Mouse (Mus musculus) neural tube, embryonic 11.5 days (tissue): ENCODE data around the gene Traf2. TPM values are rescaled to one million over a fixed set of nuclear protein-coding genes. Genes with fewer than 3 reads are reported as not detected.

Experiments used
- ATAC-seq: fragments of 200-750 bp; cut with Nextera tagmentation; 2 replicates; pipeline ENCODE4 v1.8.0; 2017; ENCODE audit warnings: moderate number of reproducible peaks, mild to moderate bottlenecking, moderate TSS enrichment, moderate library complexity; ENCODE audit not compliant: insufficient read depth, low FRiP score, low TSS enrichment
- DNase-seq: peaks from one replicate; pipeline ENCODE4 v3.0.0-alpha.2; 2015; ENCODE audit warnings: low spot score
- H3K27ac ChIP-seq: fragments of 300-500 bp; sonication (generic); 2 replicates; pipeline ENCODE4 v1.5.1; 2014; ENCODE audit warnings: low read depth, mild to moderate bottlenecking, low read length
- H3K27me3 ChIP-seq: fragments of 300-500 bp; sonication (generic); 2 replicates; pipeline ENCODE4 v1.6.1; 2014; ENCODE audit warnings: mild to moderate bottlenecking, low read length, mixed read lengths; ENCODE audit not compliant: control insufficient read depth, insufficient read depth
- H3K36me3 ChIP-seq: fragments of 300-500 bp; sonication (generic); 2 replicates; pipeline ENCODE4 v1.6.1; 2014; ENCODE audit warnings: mild to moderate bottlenecking, low read length, moderate library complexity, mixed read lengths; ENCODE audit not compliant: control insufficient read depth, insufficient read depth
- H3K4me1 ChIP-seq: fragments of 300-500 bp; sonication (generic); 2 replicates; pipeline ENCODE4 v1.6.1; 2014; ENCODE audit warnings: low read length, mixed read lengths; ENCODE audit not compliant: control insufficient read depth, insufficient read depth
- H3K4me2 ChIP-seq: fragments of 300-500 bp; sonication (generic); 2 replicates; pipeline ENCODE4 v1.6.1; 2014; ENCODE audit warnings: low read depth, mild to moderate bottlenecking, moderate library complexity
- H3K4me3 ChIP-seq: fragments of 300-500 bp; sonication (generic); 2 replicates; pipeline ENCODE4 v1.5.1; 2014; ENCODE audit warnings: low read depth, low read length
- H3K9ac ChIP-seq: fragments of 300-500 bp; sonication (generic); 2 replicates; pipeline ENCODE4 v1.6.1; 2014; ENCODE audit warnings: mild to moderate bottlenecking, low read length
- H3K9me3 ChIP-seq: fragments of 300-500 bp; sonication (generic); 2 replicates; pipeline ENCODE4 v1.6.1; 2016; ENCODE audit warnings: low read length; ENCODE audit not compliant: control insufficient read depth
- WGBS: fragments of 180-500 bp; shearing (Covaris S2); extraction: QIAGEN DNeasy Blood & Tissue Kit; methylation state at CpG from one replicate; pipeline ENCODE4 v1.1.7; 2014; 5-methylcytosine and 5-hydroxymethylcytosine counted together
- polyA plus RNA-seq: library from polyadenylated mRNA; unstranded; fragments of >200 nt; fragmentation: Nextera tagmentation; extraction: Ambion mirVana; gene quantifications from 2 replicates; pipeline ENCODE4 v1.2.1, GENCODE M21; 2014

Gene Traf2
- polyA plus RNA-seq, 1 experiment from 2014 or later = 29.5 TPM

DNA sequence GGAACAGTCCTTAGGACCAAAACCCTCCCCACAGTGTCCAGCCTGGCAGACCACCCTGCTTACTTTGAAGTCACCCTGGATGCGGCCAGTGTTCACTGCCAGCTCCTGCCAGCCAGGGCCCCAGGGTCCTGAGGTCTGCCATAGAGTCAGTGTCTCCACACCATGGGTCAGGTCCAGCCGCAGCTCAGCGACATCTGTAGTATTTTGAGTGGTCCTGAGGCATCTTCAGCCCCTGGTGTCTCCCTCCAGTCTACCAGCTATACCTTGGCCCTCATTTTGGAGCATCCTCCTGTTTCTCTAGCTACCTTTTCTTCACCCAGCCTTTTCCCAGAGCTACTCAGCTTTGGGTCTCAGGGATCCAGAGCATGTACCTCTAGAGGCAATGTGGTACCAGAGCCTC lies 22.6 kb upstream of the Traf2 start:
- no peak for DNase-seq
- Histone ChIP-seq H3K4me3 (no peak overlapping the region), H3K9me3 (no peaks in the 10 kb centered on the region), H3K4me2 (no peak overlapping the region), H3K9ac (no peak overlapping the region), H3K36me3 (peaks cover 2% of the 10 kb centered on the region; the same call in 1 of the 2 replicates), H3K27me3 (no peaks in the 10 kb centered on the region), H3K4me1 (peaks cover 6% of the 10 kb centered on the region), H3K27ac (no peak overlapping the region)
- no peak for ATAC-seq
- WGBS = 91% methylated on average over 3 of the region's 3 CpGs

- Histone ChIP-seq H3K4me3 (no peak overlapping the region), H3K27ac (no peak overlapping the region), H3K4me1 (no peaks in the 10 kb centered on the region; the same call in 1 of the 2 replicates), H3K4me2 (no peak overlapping the region), H3K36me3 (peaks cover 7% of the 10 kb centered on the region), H3K9me3 (no peaks in the 10 kb centered on the region), H3K9ac (no peak overlapping the region), H3K27me3 (no peaks in the 10 kb centered on the region)
- DNase-seq (no peak), ATAC-seq (no peak)
- WGBS = 91% methylated on average over 6 of the region's 6 CpGs
These were observed 21.8 kb upstream of the Traf2 start for GRCm38 (mm10) chr2:25568473-25569019.

DNA sequence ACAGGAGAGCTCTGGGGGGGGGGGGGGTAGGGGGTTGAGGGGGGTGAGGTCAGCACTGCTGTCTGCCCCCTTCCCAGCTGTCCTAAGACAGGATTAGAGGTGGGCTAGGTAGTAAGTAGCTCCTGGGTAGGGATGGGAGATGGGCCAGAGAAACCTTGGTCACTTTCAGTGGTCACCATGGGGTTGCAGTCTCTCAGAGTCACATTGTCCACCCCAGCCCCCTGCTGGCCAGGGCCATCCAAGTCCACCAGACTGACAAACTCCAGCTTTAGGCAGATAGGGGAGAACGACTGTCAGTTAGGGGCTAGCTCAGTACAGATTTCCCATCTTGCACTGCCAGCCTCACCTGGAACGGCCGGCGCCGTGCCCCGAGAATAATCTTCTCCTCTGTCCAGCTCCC lies 19.8 kb upstream of the Traf2 start:
- no peak for DNase-seq
- Histone ChIP-seq H3K36me3 (peaks cover 19% of the 10 kb centered on the region), H3K27ac (no peak overlapping the region), H3K4me2 (no peak overlapping the region), H3K9ac (no peak overlapping the region), H3K4me1 (no peaks in the 10 kb centered on the region), H3K27me3 (no peaks in the 10 kb centered on the region), H3K4me3 (no peak overlapping the region), H3K9me3 (no peaks in the 10 kb centered on the region)
- 86% methylated on average over 6 of the region's 6 CpGs for WGBS
- no peak for ATAC-seq

- no peaks in the 10 kb centered on the region for H3K4me1 ChIP-seq
- H3K36me3 ChIP-seq = peaks cover 22% of the 10 kb centered on the region
- H3K27me3 ChIP-seq = no peaks in the 10 kb centered on the region
- H3K27ac ChIP-seq = no peak overlapping the region
- no peak overlapping the region for H3K4me2 ChIP-seq
- H3K9ac ChIP-seq = no peak overlapping the region
- 89% methylated on average over 8 of the region's 8 CpGs for WGBS
- H3K9me3 ChIP-seq = no peaks in the 10 kb centered on the region
- no peak overlapping the region for H3K4me3 ChIP-seq
- DNase-seq (no peak), ATAC-seq (no peak)
These were observed 19.0 kb upstream of the Traf2 start for GRCm38 (mm10) chr2:25565741-25566140.

DNA sequence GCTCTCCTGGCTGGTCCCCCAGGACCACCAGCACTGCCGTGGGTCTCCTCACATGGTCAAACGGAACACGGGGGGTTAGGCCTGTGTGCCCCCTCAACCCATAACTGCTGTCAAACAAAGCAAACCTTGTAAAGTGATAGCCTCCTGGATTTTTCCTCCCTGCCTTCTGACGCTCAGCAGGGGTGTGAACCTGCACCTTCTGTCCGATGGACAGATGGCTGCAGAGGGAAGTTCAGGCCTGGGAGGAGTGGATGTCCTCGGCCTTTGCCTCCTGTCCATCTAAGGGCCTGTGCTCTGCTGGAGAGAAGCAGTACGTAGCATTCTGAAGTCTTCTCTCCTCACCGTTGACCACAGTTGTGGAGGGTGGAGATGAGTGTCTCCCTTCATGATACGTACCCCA lies 15.2 kb upstream of the Traf2 start:
- no peaks in the 10 kb centered on the region for H3K27me3 ChIP-seq
- H3K27ac ChIP-seq = no peak overlapping the region
- H3K9me3 ChIP-seq = no peaks in the 10 kb centered on the region
- no peak overlapping the region for H3K9ac ChIP-seq
- no peak overlapping the region for H3K4me3 ChIP-seq
- H3K4me2 ChIP-seq = no peak overlapping the region
- WGBS = 83% methylated on average over 9 of the region's 9 CpGs
- ATAC-seq = no peak
- peaks cover 22% of the 10 kb centered on the region for H3K36me3 ChIP-seq
- DNase-seq = no peak
- peaks cover 10% of the 10 kb centered on the region for H3K4me1 ChIP-seq

DNA sequence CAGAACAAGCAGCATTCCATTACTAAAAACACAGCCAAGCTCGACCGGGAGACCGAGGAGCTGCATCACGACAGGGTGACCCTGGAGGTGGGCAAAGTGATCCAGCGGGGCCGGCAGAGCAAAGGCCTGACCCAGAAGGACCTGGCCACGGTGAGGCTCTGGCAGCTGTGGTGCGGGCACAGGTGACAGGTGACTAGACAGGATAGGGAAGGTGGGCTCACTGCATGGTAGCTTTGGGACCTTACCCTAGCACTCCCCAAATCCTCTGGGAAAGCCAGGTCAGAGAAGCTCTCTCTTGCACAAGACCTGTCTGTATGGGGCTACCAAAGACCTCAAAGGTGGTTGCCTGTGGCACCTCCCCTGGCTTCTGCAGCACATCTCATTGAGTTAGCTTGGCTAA lies 13.8 kb upstream of the Traf2 start:
- Histone ChIP-seq H3K27ac (no peak overlapping the region), H3K4me1 (peaks cover 15% of the 10 kb centered on the region), H3K36me3 (peaks cover 22% of the 10 kb centered on the region)

DNA sequence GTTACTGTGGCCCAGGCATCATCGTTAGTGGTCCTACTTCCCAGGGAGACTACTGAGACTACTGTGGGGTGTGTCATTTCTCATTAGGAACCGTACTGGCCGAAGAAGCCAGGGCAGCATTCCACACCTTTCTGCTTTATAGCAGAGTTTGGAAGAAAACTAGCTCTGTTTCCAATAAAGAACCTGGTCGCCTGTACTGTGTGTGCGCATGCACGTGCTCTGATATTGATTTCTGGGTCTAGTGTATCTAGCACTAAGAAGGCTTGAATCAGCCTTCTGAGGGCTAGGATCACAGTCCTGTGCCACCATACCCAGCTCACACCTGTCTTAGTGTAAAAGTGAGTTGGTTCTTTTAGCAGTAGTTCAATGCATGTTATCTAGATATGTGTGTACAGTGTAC lies 12.0 kb upstream of the Traf2 start:
- no peak overlapping the region for H3K27ac ChIP-seq
- H3K9ac ChIP-seq = peak overlapping the region; percentile 94; the same call in 1 of the 2 replicates
- peak overlapping the region; percentile 95 for H3K4me3 ChIP-seq
- H3K27me3 ChIP-seq = no peaks in the 10 kb centered on the region
- ATAC-seq (no peak), DNase-seq (no peak)
- peaks cover 17% of the 10 kb centered on the region for H3K36me3 ChIP-seq
- H3K4me2 ChIP-seq = peak overlapping the region; percentile 72
- H3K9me3 ChIP-seq = no peaks in the 10 kb centered on the region
- WGBS = 82% methylated on average over 6 of the region's 6 CpGs
- H3K4me1 ChIP-seq = peaks cover 15% of the 10 kb centered on the region

More for the DNA sequence above, 13.8 kb upstream of the Traf2 start:
- Histone ChIP-seq H3K9me3 (no peaks in the 10 kb centered on the region), H3K27me3 (no peaks in the 10 kb centered on the region), H3K9ac (no peak overlapping the region), H3K4me2 (no peak overlapping the region), H3K4me3 (no peak overlapping the region)
- DNase-seq (no peak), ATAC-seq (no peak)
- WGBS = 92% methylated on average over 8 of the region's 8 CpGs

GRCm38 (mm10) chr2:25557964-25558360 lies 11.2 kb upstream of the Traf2 start:
- WGBS = 0% methylated on average over 24 of the region's 24 CpGs
- Histone ChIP-seq H3K4me2 (peak overlapping the region; percentile 72), H3K27me3 (no peaks in the 10 kb centered on the region), H3K27ac (peak overlapping the region; percentile 21; the same call in 1 of the 2 replicates), H3K4me3 (peak overlapping the region; percentile 95), H3K9me3 (no peaks in the 10 kb centered on the region), H3K36me3 (peaks cover 11% of the 10 kb centered on the region), H3K9ac (peak overlapping the region; percentile 94), H3K4me1 (peaks cover 15% of the 10 kb centered on the region)
- ATAC-seq (peak; percentile 32), DNase-seq (no peak)

DNA sequence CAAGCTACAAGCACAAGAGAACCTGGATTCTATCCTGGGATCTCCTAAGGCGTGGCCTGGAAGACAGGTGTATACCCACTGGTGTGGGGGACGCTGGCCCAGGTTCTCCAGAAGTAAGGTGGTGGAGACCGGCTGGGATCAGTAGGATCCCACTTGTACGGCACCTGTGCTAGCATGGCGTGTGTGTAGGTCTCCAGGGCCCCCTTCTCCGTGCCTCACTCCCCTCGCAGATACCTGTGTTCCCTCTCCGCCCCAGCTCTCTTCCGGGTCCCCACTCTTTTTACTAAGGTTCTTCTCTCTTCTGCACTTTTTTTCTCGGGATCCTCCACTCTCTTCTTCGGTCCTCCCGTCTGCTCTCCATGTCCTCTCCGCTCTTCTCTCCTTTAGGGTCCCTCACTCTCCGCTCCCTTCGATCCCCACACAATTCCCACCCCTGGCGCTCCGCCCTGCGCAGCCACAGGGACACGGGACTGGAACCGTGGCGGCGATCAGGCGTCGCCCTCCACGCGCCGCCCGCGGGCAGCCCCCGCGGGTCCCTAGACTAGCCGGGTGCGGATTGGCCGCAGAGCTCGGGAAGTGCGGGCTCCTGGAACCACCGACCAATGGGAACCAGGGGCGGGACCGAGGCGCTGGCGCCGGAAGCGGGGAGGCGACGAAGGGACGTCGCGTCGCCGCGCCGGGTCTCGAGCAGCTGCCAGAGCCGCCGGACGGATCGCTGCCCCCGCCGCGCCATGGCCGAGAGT lies 10.7 kb upstream of the Traf2 start, which contains the start of gene Edf1:
Gene Edf1 (plus strand): TSS at position 627 of the 743 bp plus-strand sequence.
- under 1% methylated on average over 57 of the region's 61 CpGs for WGBS
- H3K27me3 ChIP-seq = no peaks in the 10 kb centered on the region
- H3K9me3 ChIP-seq = no peaks in the 10 kb centered on the region
- H3K4me2 ChIP-seq = peak within 1 kb of the TSS; percentile 72
- peaks cover 15% of the 10 kb centered on the region for H3K4me1 ChIP-seq
- peak within 1 kb of the TSS; percentile 94 for H3K9ac ChIP-seq
- ATAC-seq (peak; percentile 98), DNase-seq (peak; percentile 94)
- H3K4me3 ChIP-seq = peak within 1 kb of the TSS; percentile 95
- H3K36me3 ChIP-seq = peaks cover 10% of the 10 kb centered on the region
- H3K27ac ChIP-seq = peak within 1 kb of the TSS; percentile 21; the same call in 1 of the 2 replicates
